Mouse (Mus musculus): Measurements from ENCODE around the gene Qrsl1.
A peak's percentile ranks its signal among the peaks of the same experiment; 100 is the strongest.

Qrsl1 gene

DNA sequence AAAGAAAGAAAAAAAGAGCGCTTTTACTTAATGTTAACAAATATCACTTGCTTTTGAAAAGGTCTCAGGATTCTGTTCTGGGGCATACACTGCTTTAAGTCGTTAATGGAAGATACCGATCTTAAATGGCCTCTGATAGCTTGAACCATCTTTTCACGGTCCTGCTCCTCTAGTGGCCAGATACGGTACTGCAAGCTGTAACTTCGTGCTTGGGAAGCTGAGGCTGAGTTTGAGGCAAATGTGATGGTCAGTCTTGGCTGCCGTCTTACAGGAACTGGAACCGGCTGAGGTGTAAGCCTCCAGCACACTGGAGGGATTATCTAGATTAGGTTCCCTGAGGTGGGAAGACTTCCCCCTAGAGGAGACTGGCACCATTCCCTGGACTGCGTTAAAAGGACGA lies 30.8 kb downstream of the Qrsl1 start:
- ATAC-seq (ENCODE audit: low TSS enrichment), result no peak

GRCm38 (mm10) chr10:43856351-43856750 lies 45.2 kb downstream of the Qrsl1 start:
- no peak for ATAC-seq (ENCODE audit: low TSS enrichment)

DNA sequence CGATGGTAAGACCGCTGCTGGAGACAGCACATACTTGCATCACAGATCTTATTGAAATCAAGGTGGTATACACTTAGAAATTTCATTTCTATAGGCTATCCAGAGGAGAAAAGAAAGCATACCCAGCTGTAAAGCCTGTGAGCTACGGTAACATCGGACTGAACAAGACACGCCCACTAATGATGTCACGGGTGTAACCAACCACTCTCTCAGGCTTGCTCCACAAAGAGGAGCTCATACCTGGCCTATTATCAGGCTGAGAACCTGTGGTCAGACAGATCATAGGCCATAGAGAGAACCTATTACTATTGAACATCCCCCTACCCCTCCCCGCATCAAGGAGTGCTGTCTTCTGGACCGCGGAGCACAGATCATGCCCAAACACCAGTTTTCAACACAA lies 45.6 kb downstream of the Qrsl1 start:
- no peak for ATAC-seq (ENCODE audit: low TSS enrichment)

DNA sequence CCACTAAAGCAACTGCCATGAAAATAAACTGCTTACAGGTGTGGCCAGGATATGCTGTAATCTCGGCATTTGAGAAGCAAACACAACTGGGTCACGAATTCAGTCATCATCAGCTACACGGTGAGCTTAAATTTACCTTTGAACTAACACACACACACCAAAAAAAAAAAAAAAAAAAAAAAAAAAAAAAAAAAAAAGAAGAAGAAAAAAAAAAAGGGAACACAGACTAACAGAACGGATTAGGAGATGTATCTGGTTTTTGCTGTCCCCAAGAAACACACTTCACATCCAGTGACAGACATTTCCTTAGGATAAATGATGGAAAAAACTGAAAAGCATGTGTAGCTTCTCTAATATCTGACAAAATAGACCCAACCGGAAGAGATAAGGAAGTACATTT lies 49.6 kb downstream of the Qrsl1 start:
- ATAC-seq (ENCODE audit: low TSS enrichment), result no peak

DNA sequence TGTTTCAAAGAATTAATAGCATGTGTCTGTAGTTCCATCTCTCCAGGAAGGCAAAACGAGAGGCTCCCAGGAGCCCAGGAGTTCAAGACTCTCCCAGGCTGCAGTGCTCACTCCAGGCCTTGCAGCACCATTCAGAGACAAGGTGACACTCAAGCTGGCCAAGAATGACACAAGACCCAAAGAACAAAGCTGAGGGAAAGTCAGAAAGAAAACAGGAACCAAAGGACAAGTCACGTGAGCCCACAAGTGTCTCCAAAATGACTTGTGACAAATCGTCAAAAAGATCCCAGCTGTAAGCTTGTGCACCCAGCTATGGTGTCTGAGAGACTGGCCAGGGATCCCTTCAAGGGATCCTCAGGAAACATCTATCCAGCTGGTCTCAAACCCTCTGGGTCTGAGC lies 52.1 kb downstream of the Qrsl1 start:
- no peak for ATAC-seq (ENCODE audit: low TSS enrichment)

GRCm38 (mm10) chr10:43846141-43846622 lies 55.4 kb downstream of the Qrsl1 start:
- no peak for ATAC-seq (ENCODE audit: low TSS enrichment)

- ATAC-seq (ENCODE audit: low TSS enrichment), result no peak
These were observed 56.1 kb downstream of the Qrsl1 start for GRCm38 (mm10) chr10:43845442-43845841.

DNA sequence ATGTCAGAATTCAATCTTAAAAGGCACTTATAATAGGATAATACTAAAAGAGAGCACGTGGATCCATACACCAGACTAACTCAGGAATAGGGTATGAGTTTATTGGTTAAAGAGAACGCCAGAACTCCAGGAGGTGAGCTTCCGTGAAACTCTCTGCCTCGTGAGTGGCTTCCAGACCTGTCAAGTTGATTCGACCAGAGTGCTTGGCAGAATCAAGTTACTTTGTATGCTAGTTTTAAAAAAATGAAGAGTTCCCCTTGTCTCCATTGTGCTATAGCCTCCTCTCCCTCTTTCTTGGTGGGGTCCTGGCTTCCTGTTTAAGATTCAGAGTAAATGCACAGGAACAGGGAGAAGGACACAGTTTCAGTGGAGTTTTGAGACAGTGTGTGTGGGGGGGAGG lies 60.1 kb downstream of the Qrsl1 start:
- no peak for ATAC-seq (ENCODE audit: low TSS enrichment)

DNA sequence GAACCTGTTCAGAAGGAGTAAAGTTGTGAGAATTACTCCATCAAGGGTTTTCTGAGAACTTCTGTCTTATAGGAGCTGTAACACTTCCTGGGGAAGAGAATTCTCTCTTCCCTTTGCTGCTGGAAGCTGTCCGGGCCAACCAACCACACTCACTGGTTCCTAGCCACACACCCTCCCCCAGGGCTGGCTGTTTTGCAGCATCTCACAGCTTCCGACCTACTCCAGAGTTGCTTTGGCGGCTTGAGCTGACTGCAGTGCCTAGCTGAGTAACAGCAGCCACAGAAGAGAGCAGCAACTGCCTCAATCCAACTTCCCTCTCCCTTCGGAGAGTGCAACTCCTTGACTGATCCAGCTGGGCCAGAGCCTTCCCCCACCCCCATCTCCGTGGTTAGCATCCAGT lies 68.7 kb downstream of the Qrsl1 start:
- peak; percentile 50; the same call in 1 of the 2 replicates for ATAC-seq (ENCODE audit: low TSS enrichment)

GRCm38 (mm10) chr10:43830251-43831018 lies 71.1 kb downstream of the Qrsl1 start:
- peak; percentile 78 for ATAC-seq (ENCODE audit: low TSS enrichment)

GRCm38 (mm10) chr10:43828686-43829015 lies 72.9 kb downstream of the Qrsl1 start:
- ATAC-seq (ENCODE audit: low TSS enrichment), result no peak

DNA sequence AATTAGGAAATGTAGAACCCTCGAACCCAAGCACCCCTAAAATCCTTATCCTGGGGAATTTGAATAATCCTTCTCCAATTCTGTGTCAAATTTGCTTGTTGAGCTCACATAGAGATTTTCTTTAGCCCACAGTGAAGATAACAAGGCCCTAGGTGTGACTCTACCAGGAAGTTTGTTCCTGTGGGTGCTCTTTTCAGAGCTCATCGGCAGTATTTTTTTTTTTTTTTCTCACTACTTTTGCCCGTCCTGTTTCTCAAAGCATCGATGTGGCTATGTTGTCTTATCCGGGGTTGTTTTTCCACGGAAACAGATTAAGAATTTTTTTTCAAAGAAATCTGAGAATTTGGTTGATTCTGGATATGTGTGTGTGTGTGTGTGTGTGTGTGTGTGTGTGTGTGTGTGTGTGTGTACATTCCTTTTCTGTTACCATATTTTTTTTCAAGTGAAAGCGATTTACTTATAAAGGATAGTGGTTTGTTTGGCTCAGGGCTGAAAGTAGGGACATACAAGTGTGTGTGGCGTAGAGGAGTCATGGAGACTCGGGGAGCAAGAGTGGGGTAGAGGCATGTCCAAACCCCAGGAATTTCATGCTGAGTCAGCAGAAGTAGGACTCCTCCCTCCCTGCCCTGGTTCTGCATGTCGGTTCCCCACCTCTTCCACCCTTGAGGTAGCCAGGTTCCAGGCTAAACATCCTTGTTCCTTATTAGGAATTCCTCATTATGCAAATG lies 73.4 kb downstream of the Qrsl1 start:
- no peak for ATAC-seq (ENCODE audit: low TSS enrichment)

- no peak for ATAC-seq (ENCODE audit: low TSS enrichment)
These were observed 74.5 kb downstream of the Qrsl1 start for GRCm38 (mm10) chr10:43826773-43827621.

GRCm38 (mm10) chr10:43825696-43826095 lies 75.8 kb downstream of the Qrsl1 start:
- ATAC-seq (ENCODE audit: low TSS enrichment), result no peak

DNA sequence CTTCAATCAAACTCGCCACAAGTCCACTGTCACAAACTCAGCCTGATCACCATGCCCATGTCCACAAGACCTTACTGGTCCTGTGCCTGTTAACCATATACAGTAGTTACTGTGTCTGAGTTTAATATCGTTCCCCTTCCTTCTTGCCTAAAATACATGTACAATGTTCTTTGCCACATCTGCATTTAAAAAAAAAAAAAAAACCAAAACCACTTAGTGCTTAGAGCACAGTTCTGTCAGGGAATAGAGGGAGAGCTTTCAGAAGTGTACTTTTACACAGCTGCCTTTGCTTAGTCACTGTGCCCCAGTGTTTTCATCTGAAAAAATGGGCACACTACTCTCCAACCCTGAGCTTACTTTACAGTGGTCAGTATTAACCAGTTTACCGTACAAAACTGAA lies 76.8 kb downstream of the Qrsl1 start:
- ATAC-seq (ENCODE audit: low TSS enrichment), result no peak
